Mouse (Mus musculus) cerebellum, postnatal 10 days (tissue): ENCODE data around the gene Mrpl21.
A peak's percentile ranks its signal among the peaks of the same experiment; 100 is the strongest.

Experiments
- DNase-seq, 2 experiments: peaks; one replicate each; pipeline ENCODE4 v3.0.0; 2021; ENCODE audit warnings: mixed read lengths in 2 of 2

Mrpl21 gene

GRCm38 (mm10) chr19:3282572-3283467, at the start of gene Mrpl21, which contains the start of gene Ighmbp2:
Gene Mrpl21 (plus strand): TSS chr19:3282901.
Gene Ighmbp2 (minus strand): TSS chr19:3283017.
- peak; percentile 94 for DNase-seq

GRCm38 (mm10) chr19:3260016-3260415, 22.7 kb upstream of the Mrpl21 start:
- DNase-seq, result no peak

GRCm38 (mm10) chr19:3260591-3260990, 22.1 kb upstream of the Mrpl21 start:
- no peak for DNase-seq

- no peak for DNase-seq
Measured at GRCm38 (mm10) chr19:3261336-3261735, 21.4 kb upstream of the Mrpl21 start.

- peak; percentile 63 to 66 for DNase-seq
Measured at GRCm38 (mm10) chr19:3261764-3262525, 20.8 kb upstream of the Mrpl21 start.

GRCm38 (mm10) chr19:3264348-3264747, 18.4 kb upstream of the Mrpl21 start:
- DNase-seq, result no peak

- no peak for DNase-seq
Measured at GRCm38 (mm10) chr19:3265180-3265579, 17.5 kb upstream of the Mrpl21 start.

- no peak for DNase-seq
Measured at GRCm38 (mm10) chr19:3266136-3266535, 16.6 kb upstream of the Mrpl21 start.

GRCm38 (mm10) chr19:3266676-3267075, 16.0 kb upstream of the Mrpl21 start:
- no peak for DNase-seq

- no peak for DNase-seq
Measured at GRCm38 (mm10) chr19:3267340-3267739, 15.4 kb upstream of the Mrpl21 start.

GRCm38 (mm10) chr19:3268218-3268980, 14.3 kb upstream of the Mrpl21 start:
- DNase-seq, result no peak

- no peak for DNase-seq
Measured at GRCm38 (mm10) chr19:3269279-3269678, 13.4 kb upstream of the Mrpl21 start.

GRCm38 (mm10) chr19:3269803-3270202, 12.9 kb upstream of the Mrpl21 start:
- no peak for DNase-seq

GRCm38 (mm10) chr19:3271366-3271765, 11.3 kb upstream of the Mrpl21 start:
- no peak for DNase-seq

- DNase-seq, result no peak
Measured at GRCm38 (mm10) chr19:3273331-3273730, 9.4 kb upstream of the Mrpl21 start.

- DNase-seq, result no peak
Measured at GRCm38 (mm10) chr19:3275744-3276365, 6.8 kb upstream of the Mrpl21 start.

- DNase-seq, result no peak
Measured at GRCm38 (mm10) chr19:3281886-3282285, 815 bp upstream of the Mrpl21 start.

GRCm38 (mm10) chr19:3289006-3289405, 6.3 kb downstream of the Mrpl21 start:
- peak in 1 of 2 experiments; percentile 39 for DNase-seq

- peak; percentile 85 to 86 for DNase-seq
Measured at GRCm38 (mm10) chr19:3292028-3292427, 9.3 kb downstream of the Mrpl21 start.

- DNase-seq, result no peak
Measured at GRCm38 (mm10) chr19:3292993-3293392, 10.3 kb downstream of the Mrpl21 start.

GRCm38 (mm10) chr19:3295245-3295644, 12.5 kb downstream of the Mrpl21 start:
- DNase-seq, result no peak

GRCm38 (mm10) chr19:3297034-3297433, 14.3 kb downstream of the Mrpl21 start:
- no peak for DNase-seq
